Mouse (Mus musculus) midbrain, embryonic 13.5 days (tissue): ENCODE data around the gene Cyba. TPM values are rescaled to one million over a fixed set of nuclear protein-coding genes. Genes with fewer than 3 reads are reported as not detected.

Experiments
- ATAC-seq: fragments of 200-750 bp; cut with Nextera tagmentation; 2 replicates; pipeline ENCODE4 v1.8.0; 2017; ENCODE audit warnings: mild to moderate bottlenecking, moderate TSS enrichment, moderate library complexity
- H3K27ac ChIP-seq: fragments of 300-500 bp; sonication (generic); 2 replicates; pipeline ENCODE4 v1.5.1; 2015; ENCODE audit warnings: inconsistent platforms, mild to moderate bottlenecking, moderate library complexity
- H3K27me3 ChIP-seq: fragments of 300-500 bp; sonication (generic); 2 replicates; pipeline ENCODE4 v1.6.1; 2015; ENCODE audit warnings: mild to moderate bottlenecking, inconsistent platforms
- H3K36me3 ChIP-seq: fragments of 300-500 bp; sonication (generic); 2 replicates; pipeline ENCODE4 v1.6.1; 2015; ENCODE audit warnings: mild to moderate bottlenecking, inconsistent platforms
- H3K4me1 ChIP-seq: fragments of 300-500 bp; sonication (generic); replicated peaks from 2 replicates; pipeline ENCODE4 v1.6.1; 2015; ENCODE audit warnings: inconsistent platforms
- H3K4me2 ChIP-seq: fragments of 300-500 bp; sonication (generic); replicated peaks from 2 replicates; pipeline ENCODE4 v1.6.1; 2015; ENCODE audit warnings: moderate library complexity, mild to moderate bottlenecking, inconsistent platforms
- H3K4me3 ChIP-seq: fragments of 300-500 bp; sonication (generic); replicated peaks from 2 replicates; pipeline ENCODE4 v1.5.1; 2015; ENCODE audit warnings: mild to moderate bottlenecking, inconsistent platforms
- H3K9ac ChIP-seq: fragments of 300-500 bp; sonication (generic); replicated peaks from 2 replicates; pipeline ENCODE4 v1.6.1; 2015; ENCODE audit warnings: mild to moderate bottlenecking, inconsistent platforms
- H3K9me3 ChIP-seq: fragments of 300-500 bp; sonication (generic); 2 replicates; pipeline ENCODE4 v1.6.1; 2016; ENCODE audit warnings: mild to moderate bottlenecking, inconsistent platforms
- WGBS: fragments of 180-500 bp; shearing (Covaris S2); methylation state at CpG from one replicate; pipeline ENCODE4 v1.1.7; 2015; 5-methylcytosine and 5-hydroxymethylcytosine counted together
- polyA plus RNA-seq: library from polyadenylated mRNA; unstranded; fragments of >200 nt; fragmentation: Nextera tagmentation; extraction: Ambion mirVana; gene quantifications from 2 replicates; pipeline ENCODE4 v1.2.1, GENCODE M21; 2015

Gene Cyba
- polyA plus RNA-seq: 30.7 and 33.8 TPM in 2 replicates

GRCm38 (mm10) chr8:122432443-122433268 lies at the start of gene Cyba:
Gene Cyba, minus strand, starts transcription at chr8:122432930.
- peak; percentile 67 for ATAC-seq
- peak within 1 kb of the TSS; percentile 64 for H3K9ac ChIP-seq
- H3K4me2 ChIP-seq: peak within 1 kb of the TSS; percentile 62
- peaks cover 2% of the 10 kb centered on the region; the same call in 1 of the 2 replicates for H3K9me3 ChIP-seq
- peaks cover 46% of the 10 kb centered on the region for H3K36me3 ChIP-seq
- peaks cover 17% of the 10 kb centered on the region for H3K4me1 ChIP-seq
- no peak within 1 kb of the TSS for H3K27ac ChIP-seq
- H3K4me3 ChIP-seq: peak within 1 kb of the TSS; percentile 31
- 5% methylated on average over 45 of the region's 45 CpGs for WGBS
- 0 out of 2 replicates have a peak, but pooled peaks cover 10% of the 10 kb centered on the region for H3K27me3 ChIP-seq

GRCm38 (mm10) chr8:122482448-122482847 lies 49.7 kb upstream of the Cyba start:
- no peak for ATAC-seq
- H3K27ac ChIP-seq: no peak overlapping the region
- H3K9ac ChIP-seq: no peak overlapping the region
- no peak overlapping the region for H3K4me2 ChIP-seq
- H3K36me3 ChIP-seq: peaks cover 73% of the 10 kb centered on the region
- H3K9me3 ChIP-seq: no peaks in the 10 kb centered on the region
- no peaks in the 10 kb centered on the region for H3K27me3 ChIP-seq
- H3K4me3 ChIP-seq: no peak overlapping the region
- 94% methylated on average over 8 of the region's 8 CpGs for WGBS
- 0 out of 2 replicates have a peak, but pooled peaks cover under 1% of the 10 kb centered on the region for H3K4me1 ChIP-seq

GRCm38 (mm10) chr8:122475580-122476320 lies 43.0 kb upstream of the Cyba start, which contains the start of the genes Rnf166 and Ctu2:
Gene Rnf166, minus strand, starts transcription at chr8:122476064.
Gene Ctu2, plus strand, starts transcription at chr8:122476143.
- under 1% methylated on average over 93 of the region's 103 CpGs for WGBS
- Histone ChIP-seq H3K9ac (peak within 1 kb of the TSS; percentile 96), H3K9me3 (no peaks in the 10 kb centered on the region), H3K4me2 (peak within 1 kb of the TSS; percentile 96), H3K4me1 (peaks cover 29% of the 10 kb centered on the region), H3K36me3 (peaks cover 55% of the 10 kb centered on the region), H3K27ac (peak within 1 kb of the TSS; percentile 86), H3K4me3 (peak within 1 kb of the TSS; percentile 97), H3K27me3 (no peaks in the 10 kb centered on the region)
- ATAC-seq: peak; percentile 96

- H3K4me1 ChIP-seq: peaks cover 29% of the 10 kb centered on the region
- peaks cover 56% of the 10 kb centered on the region for H3K36me3 ChIP-seq
- ATAC-seq: peak; percentile 20; the same call in 1 of the 2 replicates
- WGBS: 13% methylated on average over 16 of the region's 16 CpGs
- H3K9me3 ChIP-seq: no peaks in the 10 kb centered on the region
- H3K4me3 ChIP-seq: peak overlapping the region; percentile 97
- H3K9ac ChIP-seq: peak overlapping the region; percentile 96
- no peak overlapping the region for H3K27ac ChIP-seq
- H3K27me3 ChIP-seq: no peaks in the 10 kb centered on the region
- H3K4me2 ChIP-seq: peak overlapping the region; percentile 96
These were observed 42.3 kb upstream of the Cyba start for GRCm38 (mm10) chr8:122474951-122475560.

DNA sequence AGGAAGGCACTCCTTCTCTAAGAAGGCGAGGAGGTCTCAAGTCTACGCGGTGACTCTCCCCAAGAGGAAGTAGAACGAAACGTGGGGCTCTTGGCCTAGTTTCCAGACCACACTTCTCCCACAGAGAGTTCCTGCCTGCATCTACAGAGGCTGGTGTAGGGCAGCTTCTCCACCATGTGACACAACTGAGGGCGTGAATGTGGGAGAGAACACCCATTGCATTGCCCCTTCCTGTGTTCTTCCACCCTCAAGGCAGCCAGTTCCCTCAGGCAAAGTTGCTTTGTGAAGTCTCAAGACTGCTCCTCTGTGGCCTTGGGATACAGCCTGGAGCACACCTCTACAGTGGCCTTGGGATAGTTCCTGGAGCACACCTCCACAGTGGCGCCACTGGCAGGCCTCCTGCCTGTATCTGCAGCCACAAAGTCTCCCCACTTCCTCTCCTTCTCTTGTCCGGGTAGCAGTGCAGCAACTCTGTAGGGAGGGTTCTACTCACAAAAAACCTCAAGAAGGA lies 41.2 kb upstream of the Cyba start:
- Histone ChIP-seq H3K27me3 (no peaks in the 10 kb centered on the region), H3K4me3 (no peak overlapping the region), H3K36me3 (peaks cover 56% of the 10 kb centered on the region)

DNA sequence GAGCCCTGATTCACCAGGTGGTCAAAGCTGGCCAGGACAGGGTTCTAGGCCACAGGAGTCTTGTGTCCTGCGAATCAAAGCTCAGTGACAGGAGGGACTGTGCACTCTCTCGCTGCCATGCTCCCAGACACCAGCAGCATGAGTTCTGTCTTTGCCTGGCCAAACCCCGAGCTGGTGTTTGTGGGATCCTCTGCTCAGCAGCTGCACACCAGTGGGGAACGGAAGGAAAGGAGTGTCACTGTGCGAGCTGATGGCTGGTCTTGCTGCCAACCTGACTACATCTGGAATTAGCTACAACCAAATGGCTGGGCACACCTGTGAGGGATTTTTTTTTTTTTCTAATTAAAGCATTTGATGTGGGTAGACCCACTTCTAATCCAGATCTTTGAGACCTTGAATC lies 38.0 kb upstream of the Cyba start:
- Histone ChIP-seq H3K9ac (no peak overlapping the region), H3K4me3 (no peak overlapping the region), H3K9me3 (no peaks in the 10 kb centered on the region), H3K4me1 (peaks cover 17% of the 10 kb centered on the region), H3K4me2 (no peak overlapping the region), H3K36me3 (peaks cover 74% of the 10 kb centered on the region), H3K27me3 (no peaks in the 10 kb centered on the region), H3K27ac (no peak overlapping the region)
- no peak for ATAC-seq
- WGBS: 87% methylated on average over 5 of the region's 5 CpGs

More for the DNA sequence above, 41.2 kb upstream of the Cyba start:
- Histone ChIP-seq H3K4me2 (no peak overlapping the region; the same call in 1 of the 2 replicates), H3K9ac (0 out of 2 replicates have a peak overlapping the region, but pooled peaks have one; percentile 14), H3K27ac (no peak overlapping the region), H3K4me1 (peaks cover 29% of the 10 kb centered on the region), H3K9me3 (no peaks in the 10 kb centered on the region)
- no peak for ATAC-seq
- WGBS: 88% methylated on average over 8 of the region's 8 CpGs

DNA sequence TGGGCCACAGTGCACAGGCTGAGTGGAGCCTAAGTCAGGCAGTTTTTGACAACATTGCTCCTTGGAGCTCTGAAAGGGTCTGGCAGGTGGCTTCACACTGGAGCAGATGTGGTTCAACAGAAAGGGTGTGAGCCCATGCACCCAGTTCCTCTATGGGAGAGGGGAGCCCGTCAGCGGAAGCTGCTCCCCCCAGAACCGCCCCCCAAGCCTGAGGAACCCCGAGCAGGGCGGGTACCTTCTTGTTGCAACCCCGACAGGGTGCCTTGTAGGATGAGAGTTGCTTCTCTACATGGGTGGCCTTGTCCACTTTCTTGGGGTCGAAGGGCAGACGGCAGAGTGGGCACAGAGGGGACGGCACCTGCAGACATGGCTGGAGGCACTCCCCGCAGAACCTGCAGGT lies 37.2 kb upstream of the Cyba start:
- H3K27me3 ChIP-seq: no peaks in the 10 kb centered on the region
- H3K4me3 ChIP-seq: no peak overlapping the region
- 89% methylated on average over 10 of the region's 10 CpGs for WGBS
- no peak overlapping the region for H3K9ac ChIP-seq
- ATAC-seq: no peak
- H3K27ac ChIP-seq: no peak overlapping the region
- H3K4me1 ChIP-seq: peaks cover 13% of the 10 kb centered on the region
- H3K4me2 ChIP-seq: no peak overlapping the region
- H3K9me3 ChIP-seq: no peaks in the 10 kb centered on the region
- peaks cover 81% of the 10 kb centered on the region for H3K36me3 ChIP-seq

DNA sequence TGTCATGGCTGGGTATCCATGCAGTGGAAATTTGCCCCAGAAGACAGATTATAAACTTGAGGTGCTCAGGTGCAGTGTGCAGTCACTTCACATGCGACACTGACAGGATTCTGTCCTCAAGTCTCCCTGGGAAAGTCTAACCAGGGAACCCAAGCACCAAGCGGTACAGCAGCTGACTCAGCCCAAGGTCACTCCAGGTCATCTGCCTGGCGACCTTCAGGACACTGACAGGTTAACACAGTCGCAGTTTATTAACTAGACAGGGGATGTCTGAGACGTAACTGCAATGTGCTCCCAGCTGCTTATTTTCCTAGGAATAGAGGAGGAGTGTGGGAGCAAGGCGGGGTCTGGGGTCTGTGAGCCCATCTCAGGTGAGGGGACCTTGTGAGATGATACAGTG lies 36.7 kb upstream of the Cyba start:
- no peaks in the 10 kb centered on the region for H3K27me3 ChIP-seq
- H3K9me3 ChIP-seq: no peaks in the 10 kb centered on the region
- 85% methylated on average over 6 of the region's 6 CpGs for WGBS
- H3K4me1 ChIP-seq: peaks cover 7% of the 10 kb centered on the region
- no peak overlapping the region for H3K4me2 ChIP-seq
- no peak for ATAC-seq
- no peak overlapping the region for H3K9ac ChIP-seq
- peaks cover 81% of the 10 kb centered on the region for H3K36me3 ChIP-seq
- no peak overlapping the region for H3K4me3 ChIP-seq
- H3K27ac ChIP-seq: no peak overlapping the region

GRCm38 (mm10) chr8:122467816-122468215 lies 35.1 kb upstream of the Cyba start:
- Histone ChIP-seq H3K4me2 (no peak overlapping the region), H3K4me3 (no peak overlapping the region), H3K27me3 (peaks cover 7% of the 10 kb centered on the region; the same call in 1 of the 2 replicates), H3K9ac (no peak overlapping the region), H3K9me3 (no peaks in the 10 kb centered on the region), H3K27ac (no peak overlapping the region), H3K4me1 (no peaks in the 10 kb centered on the region), H3K36me3 (peaks cover 67% of the 10 kb centered on the region)
- ATAC-seq: no peak
- 92% methylated on average over 13 of the region's 13 CpGs for WGBS

GRCm38 (mm10) chr8:122464985-122465384 lies 32.3 kb upstream of the Cyba start:
- Histone ChIP-seq H3K27me3 (peaks cover 35% of the 10 kb centered on the region), H3K9me3 (no peaks in the 10 kb centered on the region), H3K27ac (no peak overlapping the region), H3K4me1 (peaks cover 11% of the 10 kb centered on the region), H3K4me3 (no peak overlapping the region), H3K4me2 (no peak overlapping the region), H3K36me3 (peaks cover 49% of the 10 kb centered on the region), H3K9ac (no peak overlapping the region)
- 78% methylated on average over 7 of the region's 7 CpGs for WGBS
- no peak for ATAC-seq
